ENCODE assay signal across 8 mouse cellular contexts in genomic region chr6:82653169-82653525, GRCm38 (mm10). TPM values are rescaled to one million over a fixed set of nuclear protein-coding genes. Genes with fewer than 3 reads are reported as not detected.
DNase-seq lines count a peak whose midpoint lies in the region; ATAC-seq and TF ChIP-seq lines count a peak whose summit lies in the region.

No protein-coding gene starts in this region.

- DNase-seq in cerebellum, adult 11 months, result peak; percentile 3
- no peak for DNase-seq in cerebellum, postnatal 14 days
- DNase-seq in neural tube, embryonic 11.5 days (ENCODE audit: low spot score), result no peak
- no peak for DNase-seq in neural tube, embryonic 10.5 days (ENCODE audit: extremely low spot score, low spot score)
- DNase-seq in limb, embryonic 14.5 days (ENCODE audit: low spot score), result no peak
- no peak for DNase-seq in layer of hippocampus, adult 9-11 months

- no peaks in the 10 kb centered on the region for H3K9me3 ChIP-seq in neural tube, embryonic 11.5 days (ENCODE audit: control insufficient read depth, low read length)
- H3K9me3 ChIP-seq in limb, embryonic 14.5 days (ENCODE audit: control insufficient read depth, low read length), result no peaks in the 10 kb centered on the region
- no peaks in the 10 kb centered on the region for H3K9me3 ChIP-seq in stomach, embryonic 14.5 days (ENCODE audit: control insufficient read depth, low read depth, low read length)

- no peaks in the 10 kb centered on the region for H3K27me3 ChIP-seq in neural tube, embryonic 11.5 days (ENCODE audit: control insufficient read depth, insufficient read depth, low read length)
- H3K27me3 ChIP-seq in limb, embryonic 14.5 days (ENCODE audit: control insufficient read depth, insufficient read depth, low read length), result no peaks in the 10 kb centered on the region
- H3K27me3 ChIP-seq in stomach, embryonic 14.5 days (ENCODE audit: control insufficient read depth, insufficient read depth, low read length), result no peaks in the 10 kb centered on the region

- no peak for ATAC-seq in neural tube, embryonic 11.5 days (ENCODE audit: insufficient read depth, low FRiP score, low TSS enrichment)
- ATAC-seq in limb, embryonic 14.5 days (ENCODE audit: low FRiP score, low read depth), result no peak; the same call in 1 of the 2 replicates
- no peak for ATAC-seq in stomach, embryonic 14.5 days (ENCODE audit: insufficient number of reproducible peaks, insufficient read depth, low FRiP score, low read depth)
- ATAC-seq in erythroid progenitor cell, adult 5-6 weeks (replicated peaks; ENCODE audit: low FRiP score, poor library complexity, severe bottlenecking), result no peak

- 41% methylated on average over 11 of the region's 11 CpGs for WGBS in neural tube, embryonic 11.5 days
- WGBS in limb, embryonic 14.5 days, result 40% methylated on average over 11 of the region's 11 CpGs
- WGBS in stomach, embryonic 14.5 days, result 36% methylated on average over 11 of the region's 11 CpGs

- H3K4me2 ChIP-seq in neural tube, embryonic 11.5 days (ENCODE audit: low read depth), result peak overlapping the region; percentile 56
- H3K4me2 ChIP-seq in limb, embryonic 14.5 days (replicated peaks; ENCODE audit: low read depth, low read length, severe bottlenecking), result peak overlapping the region; percentile 69
- H3K4me2 ChIP-seq in stomach, embryonic 14.5 days (replicated peaks; ENCODE audit: low read depth, low read length), result peak overlapping the region; percentile 72

- H3K4me1 ChIP-seq in neural tube, embryonic 11.5 days (ENCODE audit: control insufficient read depth, insufficient read depth, low read length), result no peaks in the 10 kb centered on the region
- H3K4me1 ChIP-seq in limb, embryonic 14.5 days (ENCODE audit: control insufficient read depth, insufficient read depth, low read length), result 0 out of 2 replicates have a peak, but pooled peaks cover 4% of the 10 kb centered on the region
- H3K4me1 ChIP-seq in stomach, embryonic 14.5 days (ENCODE audit: control insufficient read depth, insufficient read depth, low read length), result no peaks in the 10 kb centered on the region

- peak overlapping the region; percentile 62 for H3K4me3 ChIP-seq in neural tube, embryonic 11.5 days (ENCODE audit: low read depth, low read length)
- H3K4me3 ChIP-seq in limb, embryonic 14.5 days (replicated peaks; ENCODE audit: low read length), result peak overlapping the region; percentile 69
- H3K4me3 ChIP-seq in stomach, embryonic 14.5 days (ENCODE audit: low read depth, low read length), result peak overlapping the region; percentile 55

- peak overlapping the region; percentile 81 for H3K9ac ChIP-seq in neural tube, embryonic 11.5 days (ENCODE audit: low read length)
- H3K9ac ChIP-seq in limb, embryonic 14.5 days (ENCODE audit: low read depth, low read length, severe bottlenecking), result peak overlapping the region; percentile 82
- no peak overlapping the region for H3K9ac ChIP-seq in stomach, embryonic 14.5 days (replicated peaks; ENCODE audit: low read depth, low read length)

- H3K27ac ChIP-seq in neural tube, embryonic 11.5 days (ENCODE audit: low read depth, low read length), result 0 out of 2 replicates have a peak overlapping the region, but pooled peaks have one; percentile 85
- H3K27ac ChIP-seq in limb, embryonic 14.5 days (replicated peaks; ENCODE audit: low read depth, low read length), result peak overlapping the region; percentile 92
- peak overlapping the region; percentile 95 for H3K27ac ChIP-seq in stomach, embryonic 14.5 days (ENCODE audit: low read length)

- no peak for TF ChIP-seq POLR2A in limb, embryonic 14.5 days (IDR thresholded peaks at IDR 0.05; ENCODE audit: borderline replicate concordance, extremely low read depth, insufficient read depth, insufficient read length)

- H3K36me3 ChIP-seq in neural tube, embryonic 11.5 days (ENCODE audit: control insufficient read depth, insufficient read depth, low read length), result no peaks in the 10 kb centered on the region
- peaks cover 7% of the 10 kb centered on the region; the same call in 1 of the 2 replicates for H3K36me3 ChIP-seq in limb, embryonic 14.5 days (ENCODE audit: control insufficient read depth, insufficient read depth, low read length)
- no peaks in the 10 kb centered on the region for H3K36me3 ChIP-seq in stomach, embryonic 14.5 days (ENCODE audit: control insufficient read depth, insufficient read depth, low read length)

RNA-seq across cellular contexts. Expression of gene Pole4, which starts 52.0 kb away (rescaled TPM):
- 102 and 104 TPM in 2 replicates for polyA plus RNA-seq in neural tube, embryonic 11.5 days (2014; fragmentation: Nextera tagmentation; extraction: Ambion mirVana)
- polyA plus RNA-seq in limb, embryonic 14.5 days (2012; rRNA removed), result 41.8 and 43.2 TPM in 2 replicates
- polyA plus RNA-seq in limb, embryonic 14.5 days (2014; fragmentation: Nextera tagmentation; extraction: Ambion mirVana), result 96.0 and 97.2 TPM in 2 replicates
- 120 and 126 TPM in 2 replicates for polyA plus RNA-seq in stomach, embryonic 14.5 days (2014; fragmentation: Nextera tagmentation; extraction: Ambion mirVana)
- total RNA-seq in erythroid progenitor cell, adult 5-6 weeks (2015; ENCODE audit: low replicate concordance), result 14.7 and 19.5 TPM in 2 replicates
- total RNA-seq in erythroid progenitor cell, adult 5-6 weeks (2017; ENCODE audit: low replicate concordance), result 16.3 and 28.5 TPM in 2 replicates
